Mouse (Mus musculus): ENCODE data around the gene Gpr108.

The Gpr108 gene

GRCm38 (mm10) chr17:57271301-57271700 lies 23.1 kb upstream of the Gpr108 start:
- no peak for DNase-seq (ENCODE audit: low read depth, low spot score)

GRCm38 (mm10) chr17:57267556-57268126 lies 19.4 kb upstream of the Gpr108 start:
- no peak for DNase-seq (ENCODE audit: low read depth, low spot score)

GRCm38 (mm10) chr17:57264972-57265945 lies 17.0 kb upstream of the Gpr108 start:
- peak; percentile 36 for DNase-seq (ENCODE audit: low read depth, low spot score)

- no peak for DNase-seq (ENCODE audit: low read depth, low spot score)
Observed at GRCm38 (mm10) chr17:57264164-57264563, 15.9 kb upstream of the Gpr108 start.

- DNase-seq (ENCODE audit: low read depth, low spot score): no peak
Observed at GRCm38 (mm10) chr17:57262901-57263550, 14.8 kb upstream of the Gpr108 start.

- DNase-seq (ENCODE audit: low read depth, low spot score): no peak
Observed at GRCm38 (mm10) chr17:57261796-57262195, 13.6 kb upstream of the Gpr108 start.

- no peak for DNase-seq (ENCODE audit: low read depth, low spot score)
Observed at GRCm38 (mm10) chr17:57261286-57261685, 13.0 kb upstream of the Gpr108 start.

GRCm38 (mm10) chr17:57260351-57260750 lies 12.1 kb upstream of the Gpr108 start:
- no peak for DNase-seq (ENCODE audit: low read depth, low spot score)

- DNase-seq (ENCODE audit: low read depth, low spot score): no peak
Observed at GRCm38 (mm10) chr17:57259742-57260141, 11.5 kb upstream of the Gpr108 start.

- no peak for DNase-seq (ENCODE audit: low read depth, low spot score)
Observed at GRCm38 (mm10) chr17:57258191-57258590, 9.9 kb upstream of the Gpr108 start.

- DNase-seq (ENCODE audit: low read depth, low spot score): no peak
Observed at GRCm38 (mm10) chr17:57256921-57257485, 8.8 kb upstream of the Gpr108 start.

- DNase-seq (ENCODE audit: low read depth, low spot score): no peak
Observed at GRCm38 (mm10) chr17:57255354-57255753, 7.1 kb upstream of the Gpr108 start.

GRCm38 (mm10) chr17:57253306-57253705 lies 5.1 kb upstream of the Gpr108 start:
- no peak for DNase-seq (ENCODE audit: low read depth, low spot score)

- no peak for DNase-seq (ENCODE audit: low read depth, low spot score)
Observed at GRCm38 (mm10) chr17:57251431-57251830, 3.2 kb upstream of the Gpr108 start.

GRCm38 (mm10) chr17:57250461-57251160 lies 2.4 kb upstream of the Gpr108 start:
- no peak for DNase-seq (ENCODE audit: low read depth, low spot score)

GRCm38 (mm10) chr17:57249186-57250181 lies 1.2 kb upstream of the Gpr108 start, which contains the start of gene Trip10:
Gene Trip10 (plus strand): TSS chr17:57249455.
- DNase-seq (ENCODE audit: low read depth, low spot score): peak; percentile 65

- no peak for DNase-seq (ENCODE audit: low read depth, low spot score)
Observed at GRCm38 (mm10) chr17:57248771-57249170, 525 bp upstream of the Gpr108 start.

GRCm38 (mm10) chr17:57247393-57248200 lies 649 bp downstream of the Gpr108 start:
- DNase-seq (ENCODE audit: low read depth, low spot score): peak; percentile 93
